Mouse (Mus musculus) lung, adult 18-20 months (tissue): ENCODE results near the gene Rabl2.

Source experiments
- DNase-seq, 2 experiments: peaks; one replicate each; pipeline ENCODE4 v3.0.0; 2022; ENCODE audit warnings: mixed read lengths in 2 of 2

Gene Rabl2

GRCm38 (mm10) chr15:89591723-89592455, at the start of gene Rabl2:
Rabl2 (minus strand) TSS chr15:89591923.
- peak; percentile 83 to 88 for DNase-seq

- peak; percentile 17 to 43 for DNase-seq
Measured at GRCm38 (mm10) chr15:89623626-89623959, 31.9 kb upstream of the Rabl2 start.

DNA sequence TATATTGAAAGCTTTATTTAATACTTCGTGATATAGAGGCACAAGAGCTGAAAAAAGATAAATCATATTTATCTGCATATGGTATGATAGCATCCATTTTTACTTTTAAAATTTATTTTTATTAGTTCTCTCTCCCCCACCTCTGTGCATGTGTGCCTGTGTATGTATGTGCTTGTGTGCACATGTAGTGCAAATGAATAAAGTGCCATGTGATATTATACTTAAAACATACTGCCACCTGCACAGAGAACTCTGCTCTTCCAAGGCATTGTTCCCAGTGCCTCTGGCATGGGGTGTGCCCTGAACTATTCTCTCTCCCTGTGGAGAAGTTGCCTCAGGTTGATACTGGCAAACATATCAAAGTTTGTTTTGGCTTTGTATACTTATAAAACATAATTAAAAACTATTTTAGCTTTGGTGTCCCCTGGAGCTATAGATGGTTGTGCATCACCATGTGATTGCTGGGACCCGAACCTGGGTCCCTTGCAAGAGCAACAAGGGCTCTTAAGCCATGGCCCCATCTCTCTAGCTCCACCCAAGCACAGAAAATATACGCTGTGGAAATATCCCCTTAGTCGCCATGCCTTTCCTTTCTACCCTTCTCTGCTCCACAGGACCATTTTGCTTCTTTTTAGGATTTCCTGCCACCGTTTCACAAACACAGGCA, 31.4 kb upstream of the Rabl2 start:
- no peak for DNase-seq

- no peak for DNase-seq
Measured at GRCm38 (mm10) chr15:89622312-89622958, 30.7 kb upstream of the Rabl2 start.

DNA sequence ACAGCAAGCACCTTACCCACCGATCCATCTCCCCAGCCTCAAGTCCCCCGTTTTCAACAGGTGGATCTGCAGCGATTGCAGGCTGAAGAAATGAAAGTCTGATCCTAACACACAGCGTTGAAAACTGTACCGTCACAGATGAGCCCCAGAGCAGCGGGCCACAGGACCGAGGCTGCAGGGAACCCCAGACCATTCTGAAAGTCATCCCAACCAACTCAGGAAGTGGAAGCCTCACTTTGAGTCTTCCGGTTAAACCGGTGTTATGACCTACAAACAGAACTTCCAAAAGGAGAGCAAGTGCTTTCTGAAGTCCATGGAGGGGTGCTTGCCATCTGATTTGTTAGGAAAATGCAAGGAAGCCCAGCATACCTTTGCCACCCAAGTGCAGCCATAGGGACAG, 16.2 kb upstream of the Rabl2 start:
- no peak for DNase-seq

- no peak for DNase-seq
Measured at GRCm38 (mm10) chr15:89607480-89607879, 15.8 kb upstream of the Rabl2 start.

- DNase-seq = no peak
Measured at GRCm38 (mm10) chr15:89605822-89606570, 14.3 kb upstream of the Rabl2 start.

DNA sequence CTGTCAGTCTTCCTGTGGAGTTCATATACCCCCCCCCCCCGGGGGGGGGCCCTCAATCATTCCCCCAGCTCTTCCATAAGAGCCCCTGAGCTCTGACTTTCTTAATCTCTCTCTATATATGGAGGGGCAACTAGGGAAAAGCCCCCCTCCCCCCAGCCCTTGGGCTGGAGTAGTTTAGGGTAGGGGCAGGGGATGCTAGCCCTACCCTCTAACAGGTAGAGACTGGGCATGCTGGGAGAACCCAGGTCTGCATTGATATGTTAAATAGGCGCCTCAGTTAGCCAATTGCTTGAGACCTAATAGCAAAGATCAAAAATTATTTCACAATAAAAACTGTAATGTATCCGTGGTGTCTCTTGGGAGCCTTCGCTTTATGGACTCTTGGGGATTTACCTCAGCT, 825 bp upstream of the Rabl2 start:
- no peak for DNase-seq

- DNase-seq = no peak
Measured at GRCm38 (mm10) chr15:89591317-89591716, 406 bp downstream of the Rabl2 start.

DNA sequence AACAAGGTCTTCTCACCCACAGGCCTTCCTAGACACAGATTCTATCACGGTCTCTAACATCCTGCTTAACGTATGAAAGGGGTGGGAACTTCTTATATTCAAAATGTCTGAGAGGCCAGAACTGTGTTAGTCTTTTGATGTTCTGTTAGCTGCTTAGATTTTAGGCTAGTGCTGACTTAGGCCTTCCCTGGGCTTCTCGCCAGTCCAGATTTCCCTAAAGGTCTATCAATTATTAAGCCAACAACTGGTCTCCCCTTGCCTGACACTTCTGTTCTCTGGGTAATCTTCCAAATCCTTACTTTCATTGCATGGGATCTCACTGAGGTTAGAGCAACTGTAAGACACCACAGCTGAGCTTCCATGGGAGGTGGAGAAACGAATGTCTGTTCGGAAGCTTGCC, 2.6 kb downstream of the Rabl2 start:
- DNase-seq = no peak

DNA sequence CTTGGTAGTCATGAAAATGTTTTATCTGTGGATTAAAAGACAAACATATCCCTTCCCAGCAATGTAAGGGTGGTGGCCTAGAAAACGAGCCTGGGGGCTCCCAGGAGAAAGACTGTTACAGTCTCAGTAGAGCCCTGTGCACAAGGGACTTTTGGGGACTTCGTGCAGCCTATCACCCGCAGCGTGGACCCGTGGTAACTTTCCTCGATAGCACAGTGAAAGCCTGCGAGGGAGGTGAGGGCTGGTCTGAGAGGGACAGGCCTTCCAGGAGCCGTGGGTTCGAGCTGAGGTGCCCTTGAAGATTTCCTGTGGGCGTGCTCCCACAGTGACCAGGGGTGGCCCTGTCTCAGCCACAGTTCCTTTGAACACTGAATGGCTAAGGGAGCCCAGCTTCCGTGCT, 6.1 kb downstream of the Rabl2 start:
- no peak for DNase-seq

- DNase-seq = no peak
Measured at GRCm38 (mm10) chr15:89585101-89585500, 6.6 kb downstream of the Rabl2 start.

- DNase-seq = no peak
Measured at GRCm38 (mm10) chr15:89582494-89582893, 9.2 kb downstream of the Rabl2 start.

DNA sequence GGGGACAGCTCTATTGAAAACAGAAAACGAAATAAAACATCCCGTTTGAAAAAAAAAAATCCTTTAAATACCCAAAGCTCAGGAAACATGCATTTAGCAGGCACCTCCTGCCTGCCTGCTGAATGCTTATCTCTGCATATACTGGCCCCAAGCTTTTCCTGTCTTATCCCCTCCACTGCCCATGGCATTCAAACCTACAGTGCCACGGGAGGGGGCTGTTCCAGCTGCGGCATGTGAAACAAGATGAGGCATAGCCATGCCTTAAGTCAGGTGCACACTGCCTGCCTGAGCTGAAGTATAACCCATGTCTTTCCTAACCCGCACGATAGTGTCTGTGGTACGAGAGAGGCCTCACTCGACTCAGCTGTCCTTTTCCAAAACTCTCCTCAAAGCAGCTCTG, 19.6 kb downstream of the Rabl2 start:
- no peak for DNase-seq

GRCm38 (mm10) chr15:89568114-89568513, 23.6 kb downstream of the Rabl2 start, which contains the start of gene Acr:
Acr (plus strand) TSS chr15:89568326.
- DNase-seq = no peak

GRCm38 (mm10) chr15:89559202-89559731, 32.5 kb downstream of the Rabl2 start:
- no peak for DNase-seq

GRCm38 (mm10) chr15:89557996-89558390, 33.7 kb downstream of the Rabl2 start:
- DNase-seq = no peak

DNA sequence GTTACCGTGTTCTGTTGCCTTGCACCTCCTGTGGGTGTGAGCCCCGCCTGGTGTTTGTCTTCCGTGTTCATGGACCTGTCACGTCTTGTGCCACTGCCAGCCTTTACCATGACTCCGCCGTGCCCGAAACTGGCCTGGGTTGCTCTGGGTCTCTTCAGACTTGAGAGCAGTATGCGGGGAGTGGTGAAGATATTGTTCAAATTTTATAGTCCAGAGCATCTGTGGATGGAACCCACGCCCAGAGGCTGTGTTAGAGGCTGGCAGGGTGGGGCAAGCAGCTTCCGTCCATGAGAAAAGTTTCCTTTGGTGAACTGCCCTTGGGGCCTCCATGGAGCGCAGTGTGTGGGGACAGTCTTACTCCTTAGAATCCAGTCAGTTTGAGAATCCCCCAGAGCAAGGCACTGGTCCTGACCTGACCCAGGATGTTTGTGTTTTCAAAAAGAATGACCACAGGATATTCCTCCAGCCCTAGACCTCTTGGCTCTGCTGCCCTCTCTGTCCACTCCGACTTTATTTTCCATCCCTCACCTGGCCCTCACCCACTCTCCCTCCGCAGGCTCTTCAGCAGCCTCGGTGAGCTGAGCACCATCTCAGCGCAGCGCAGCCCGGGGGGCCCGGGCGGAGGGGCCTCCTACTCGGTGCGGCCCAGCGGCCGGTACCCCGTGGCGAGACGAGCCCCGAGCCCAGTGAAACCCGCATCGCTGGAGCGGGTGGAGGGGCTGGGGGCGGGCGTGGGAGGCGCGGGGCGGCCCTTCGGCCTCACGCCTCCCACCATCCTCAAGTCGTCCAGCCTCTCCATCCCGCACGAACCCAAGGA, 34.3 kb downstream of the Rabl2 start:
- peak in 1 of 2 experiments; percentile 26 for DNase-seq

DNA sequence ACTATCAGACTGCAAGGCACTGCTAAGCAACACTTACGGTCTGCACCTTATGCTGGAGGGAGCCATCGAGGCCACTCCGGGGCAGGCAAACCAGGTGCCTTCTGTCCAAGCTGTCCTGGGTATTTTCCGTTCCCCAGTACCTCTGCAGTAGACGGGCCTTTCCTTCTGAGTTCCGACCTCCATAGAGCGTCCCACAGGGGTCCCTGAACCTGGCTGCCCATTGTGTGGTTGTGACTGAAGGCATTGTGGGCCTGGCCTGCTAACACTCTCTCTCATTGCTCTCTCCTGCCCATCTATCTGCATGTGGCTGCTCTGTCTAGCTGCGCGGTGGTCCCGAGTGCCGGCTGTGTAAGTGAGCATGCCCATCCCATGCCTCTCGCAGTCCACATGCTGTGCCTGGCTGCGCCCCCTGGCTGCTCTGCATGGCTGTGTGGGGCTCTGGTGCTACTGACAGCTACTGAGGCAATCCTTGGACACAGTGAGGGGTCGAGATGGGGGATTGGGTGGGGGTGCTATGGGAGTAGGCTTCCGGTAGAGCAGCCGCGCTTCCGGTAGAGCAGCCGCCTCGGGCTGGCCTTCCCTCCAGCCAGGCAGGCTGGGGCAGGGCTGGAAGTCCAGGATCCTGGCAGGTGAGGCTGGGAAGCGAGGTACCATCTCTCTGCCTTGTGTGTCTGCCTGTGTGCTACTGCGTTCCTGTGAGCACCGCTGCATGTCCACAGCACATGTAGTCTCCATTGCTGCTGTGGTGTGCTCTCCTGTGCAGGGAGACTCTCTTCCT, 35.1 kb downstream of the Rabl2 start:
- DNase-seq = no peak

- no peak for DNase-seq
Measured at GRCm38 (mm10) chr15:89555591-89555990, 36.1 kb downstream of the Rabl2 start.

DNA sequence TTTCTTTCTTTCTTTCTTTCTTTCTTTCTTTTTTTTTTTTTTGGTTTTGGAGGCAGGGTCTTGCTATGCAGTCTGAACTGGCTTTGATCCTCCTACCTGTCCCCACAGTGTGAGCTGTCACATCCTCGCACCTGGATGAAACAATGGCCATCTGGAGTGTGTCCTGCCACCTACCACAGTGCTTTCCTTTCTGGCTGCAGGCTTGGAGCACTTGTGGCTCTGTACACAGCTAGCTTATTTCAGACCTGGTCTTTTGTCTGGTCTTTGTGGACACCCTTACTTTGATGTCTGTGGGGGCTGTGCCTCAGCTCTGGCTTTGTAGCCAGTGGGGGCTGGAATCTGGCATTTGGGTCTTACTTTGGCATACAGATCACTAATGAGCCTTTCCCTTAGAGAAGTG, 40.0 kb downstream of the Rabl2 start:
- DNase-seq = no peak
